Mouse (Mus musculus) mammary gland, adult 2 months (tissue): ENCODE data around the gene Slc15a4. TPM values are rescaled to one million over a fixed set of nuclear protein-coding genes. Genes with fewer than 3 reads are reported as not detected.

ENCODE experiments used
- polyA plus RNA-seq: library from polyadenylated mRNA; depleted of rRNA; stranded (reverse); fragments of >200 nt; gene quantifications from 2 replicates; pipeline ENCODE4 v1.2.3, GENCODE M21; 2012; ENCODE audit warnings: low replicate concordance; rRNA removed

Gene Slc15a4
- polyA plus RNA-seq, result 39.0 and 63.8 TPM in 2 replicates

GRCm38 (mm10) chr5:127632167-127633145 lies at the start of gene Slc15a4, which contains the start of gene Glt1d1:
Gene Slc15a4 (minus strand): TSS chr5:127632897.
Gene Glt1d1 (plus strand): TSS chr5:127632262.

Other genes starting within 250 kb of the Slc15a4 start
- gene Glt1d1, start 635 bp downstream of the Slc15a4 start, polyA plus RNA-seq, result 0.30 and 0.99 TPM in 2 replicates